Mouse (Mus musculus) brain, adult 2 months (tissue): ENCODE data around the gene Apip.

Experiments used
- DNase-seq: peaks from one replicate; pipeline ENCODE4 v3.0.0; 2011; ENCODE audit warnings: low read depth, low spot score

Apip gene

GRCm38 (mm10) chr2:103102595-103102994 is 29.1 kb downstream of the Apip start:
- DNase-seq = no peak

- DNase-seq = no peak
These were observed 32.7 kb downstream of the Apip start for GRCm38 (mm10) chr2:103106172-103106571.

GRCm38 (mm10) chr2:103111669-103112068 is 38.2 kb downstream of the Apip start:
- no peak for DNase-seq

GRCm38 (mm10) chr2:103117212-103117611 is 43.7 kb downstream of the Apip start:
- DNase-seq = no peak

- DNase-seq = peak; percentile 53
These were observed 45.1 kb downstream of the Apip start for GRCm38 (mm10) chr2:103118324-103119196.

- peak; percentile 30 for DNase-seq
These were observed 45.9 kb downstream of the Apip start for GRCm38 (mm10) chr2:103119197-103119854.

- DNase-seq = no peak
These were observed 56.2 kb downstream of the Apip start for GRCm38 (mm10) chr2:103129676-103130075.

- peak; percentile 28 for DNase-seq
These were observed 57.7 kb downstream of the Apip start for GRCm38 (mm10) chr2:103131145-103131544.

GRCm38 (mm10) chr2:103138529-103139265 is 65.2 kb downstream of the Apip start:
- DNase-seq = peak; percentile 51
